Mouse (Mus musculus): ENCODE data around the gene Ddhd1.

DNA sequence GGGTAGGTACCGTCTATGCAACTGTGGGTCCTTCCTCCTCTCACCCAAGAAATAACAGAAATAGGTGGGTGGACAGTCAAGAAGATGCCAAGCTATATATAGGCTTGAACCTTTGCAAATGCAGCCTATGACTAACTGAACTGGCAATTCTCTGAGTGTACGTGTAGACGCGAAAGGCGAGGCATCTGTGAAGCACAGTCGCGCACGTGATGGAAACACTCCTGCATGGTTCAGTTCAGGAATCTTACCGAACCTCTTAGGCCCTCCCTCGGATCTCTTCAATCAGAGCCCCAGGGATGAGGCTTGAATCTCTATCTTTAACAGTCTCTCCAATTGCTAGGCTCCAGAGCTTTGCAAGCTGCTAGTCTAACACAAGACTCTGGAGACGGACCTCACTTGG, 10.3 kb downstream of the Ddhd1 start:
- TF ChIP-seq POLR2A (IDR thresholded peaks at IDR 0.05; ENCODE audit: low read depth, low read length) (no peak), CTCF (IDR thresholded peaks at IDR 0.05; ENCODE audit: extremely low read depth, insufficient read depth, insufficient read length, insufficient replicate concordance) (no peak)
